Mouse (Mus musculus) hindbrain, embryonic 11.5 days (tissue): ENCODE measurements at regions not wholly inside any gene's neighbourhood (a gene's known extent, or its start where the extent isn't known, plus 50 kb on each side); places are given as distances from the start of the nearest gene placed in this dataset.

Experiments
- ATAC-seq: fragments of 200-750 bp; cut with Nextera tagmentation; 2 replicates; pipeline ENCODE4 v1.8.0; 2017; ENCODE audit warnings: mild to moderate bottlenecking, moderate TSS enrichment, moderate library complexity; ENCODE audit not compliant: low FRiP score
- DNase-seq: peaks from one replicate; pipeline ENCODE4 v3.0.0-alpha.2; 2015; ENCODE audit warnings: low spot score
- H3K27ac ChIP-seq: fragments of 300-500 bp; sonication (generic); 2 replicates; pipeline ENCODE4 v1.5.1; 2014; ENCODE audit warnings: mild to moderate bottlenecking, low read depth, low read length
- H3K27me3 ChIP-seq: fragments of 300-500 bp; sonication (generic); 2 replicates; pipeline ENCODE4 v1.6.1; 2014; ENCODE audit warnings: mild to moderate bottlenecking, low read length, moderate library complexity, mixed read lengths; ENCODE audit not compliant: control insufficient read depth, insufficient read depth
- H3K36me3 ChIP-seq: fragments of 300-500 bp; sonication (generic); 2 replicates; pipeline ENCODE4 v1.6.1; 2014; ENCODE audit warnings: mild to moderate bottlenecking, low read length, moderate library complexity, mixed read lengths; ENCODE audit not compliant: control insufficient read depth, insufficient read depth
- H3K4me1 ChIP-seq: fragments of 300-500 bp; sonication (generic); replicated peaks from 2 replicates; pipeline ENCODE4 v1.6.1; 2014; ENCODE audit warnings: low read length, mixed read lengths; ENCODE audit not compliant: control insufficient read depth, insufficient read depth
- H3K4me2 ChIP-seq: fragments of 300-500 bp; sonication (generic); replicated peaks from 2 replicates; pipeline ENCODE4 v1.6.1; 2014; ENCODE audit warnings: mild to moderate bottlenecking, low read depth, low read length
- H3K4me3 ChIP-seq: fragments of 300-500 bp; sonication (generic); 2 replicates; pipeline ENCODE4 v1.5.1; 2014; ENCODE audit warnings: low read depth, low read length
- H3K9ac ChIP-seq: fragments of 300-500 bp; sonication (generic); 2 replicates; pipeline ENCODE4 v1.6.1; 2014; ENCODE audit warnings: low read depth, low read length
- H3K9me3 ChIP-seq: fragments of 300-500 bp; sonication (generic); 2 replicates; pipeline ENCODE4 v1.6.1; 2016; ENCODE audit warnings: low read length; ENCODE audit not compliant: control insufficient read depth
- WGBS: fragments of 180-500 bp; shearing (Covaris S2); extraction: QIAGEN DNeasy Blood & Tissue Kit; methylation state at CpG from one replicate; pipeline ENCODE4 v1.1.7; 2014; 5-methylcytosine and 5-hydroxymethylcytosine counted together

GRCm38 (mm10) chr12:5996672-5997071 lies 621.2 kb upstream of the Klhl29 start:
- no peak overlapping the region for H3K4me3 ChIP-seq
- no peaks in the 10 kb centered on the region for H3K36me3 ChIP-seq
- no peaks in the 10 kb centered on the region for H3K27me3 ChIP-seq
- no peak overlapping the region for H3K27ac ChIP-seq
- ATAC-seq (no peak), DNase-seq (no peak)
- no peak overlapping the region for H3K4me2 ChIP-seq
- no peak overlapping the region for H3K9ac ChIP-seq
- WGBS = 65% methylated on average over 6 of the region's 6 CpGs
- no peaks in the 10 kb centered on the region for H3K4me1 ChIP-seq
- no peaks in the 10 kb centered on the region for H3K9me3 ChIP-seq

- no peak for DNase-seq
- H3K36me3 ChIP-seq = no peaks in the 10 kb centered on the region
- H3K27ac ChIP-seq = no peak overlapping the region
- ATAC-seq = no peak
- no peak overlapping the region for H3K4me3 ChIP-seq
- H3K4me1 ChIP-seq = no peaks in the 10 kb centered on the region
- no peak overlapping the region for H3K4me2 ChIP-seq
- H3K9ac ChIP-seq = no peak overlapping the region
- 68% methylated on average over 13 of the region's 13 CpGs for WGBS
- H3K9me3 ChIP-seq = no peaks in the 10 kb centered on the region
- H3K27me3 ChIP-seq = no peaks in the 10 kb centered on the region
These were observed 608.6 kb upstream of the Klhl29 start for GRCm38 (mm10) chr12:5983937-5984610.

- Histone ChIP-seq H3K4me1 (no peaks in the 10 kb centered on the region), H3K4me2 (no peak overlapping the region), H3K36me3 (no peaks in the 10 kb centered on the region), H3K27me3 (no peaks in the 10 kb centered on the region), H3K27ac (no peak overlapping the region), H3K9ac (no peak overlapping the region), H3K4me3 (no peak overlapping the region), H3K9me3 (no peaks in the 10 kb centered on the region)
- DNase-seq = no peak
- ATAC-seq = no peak
- 71% methylated on average over 1 of the region's 1 CpGs for WGBS
These were observed 606.6 kb upstream of the Klhl29 start for GRCm38 (mm10) chr12:5982096-5982495.

GRCm38 (mm10) chr12:5975926-5976325 lies 600.4 kb upstream of the Klhl29 start:
- Histone ChIP-seq H3K27me3 (no peaks in the 10 kb centered on the region), H3K4me2 (no peak overlapping the region), H3K9ac (no peak overlapping the region), H3K4me3 (no peak overlapping the region), H3K9me3 (no peaks in the 10 kb centered on the region), H3K27ac (no peak overlapping the region), H3K36me3 (no peaks in the 10 kb centered on the region), H3K4me1 (no peaks in the 10 kb centered on the region)
- no peak for ATAC-seq
- 90% methylated on average over 4 of the region's 4 CpGs for WGBS
- DNase-seq = no peak

- Histone ChIP-seq H3K9me3 (no peaks in the 10 kb centered on the region), H3K36me3 (no peaks in the 10 kb centered on the region), H3K4me2 (no peak overlapping the region), H3K9ac (no peak overlapping the region), H3K4me1 (no peaks in the 10 kb centered on the region), H3K4me3 (no peak overlapping the region), H3K27me3 (no peaks in the 10 kb centered on the region), H3K27ac (no peak overlapping the region)
- WGBS = 87% methylated on average over 4 of the region's 4 CpGs
- no peak for DNase-seq
- ATAC-seq = no peak
These were observed 594.1 kb upstream of the Klhl29 start for GRCm38 (mm10) chr12:5969556-5969955.

GRCm38 (mm10) chr12:5956141-5956540 lies 580.7 kb upstream of the Klhl29 start:
- H3K36me3 ChIP-seq = no peaks in the 10 kb centered on the region
- H3K27me3 ChIP-seq = no peaks in the 10 kb centered on the region
- no peak overlapping the region for H3K4me3 ChIP-seq
- H3K4me2 ChIP-seq = no peak overlapping the region
- H3K4me1 ChIP-seq = no peaks in the 10 kb centered on the region
- H3K27ac ChIP-seq = no peak overlapping the region
- H3K9me3 ChIP-seq = no peaks in the 10 kb centered on the region
- DNase-seq (no peak), ATAC-seq (no peak)
- H3K9ac ChIP-seq = no peak overlapping the region
- WGBS = 73% methylated on average over 2 of the region's 2 CpGs

GRCm38 (mm10) chr12:5955564-5955963 lies 580.1 kb upstream of the Klhl29 start:
- DNase-seq = no peak
- 52% methylated on average over 5 of the region's 5 CpGs for WGBS
- ATAC-seq = no peak

GRCm38 (mm10) chr12:5943346-5943925 lies 568.0 kb upstream of the Klhl29 start:
- Histone ChIP-seq H3K9ac (no peak overlapping the region), H3K27ac (no peak overlapping the region), H3K27me3 (no peaks in the 10 kb centered on the region), H3K4me1 (no peaks in the 10 kb centered on the region), H3K36me3 (no peaks in the 10 kb centered on the region), H3K4me3 (no peak overlapping the region), H3K9me3 (no peaks in the 10 kb centered on the region), H3K4me2 (no peak overlapping the region)
- DNase-seq = no peak
- no peak for ATAC-seq
- WGBS = 94% methylated on average over 11 of the region's 11 CpGs

More at GRCm38 (mm10) chr12:5955564-5955963, 580.1 kb upstream of the Klhl29 start:
- Histone ChIP-seq H3K36me3 (no peaks in the 10 kb centered on the region), H3K4me1 (no peaks in the 10 kb centered on the region), H3K9ac (no peak overlapping the region), H3K27me3 (no peaks in the 10 kb centered on the region), H3K4me3 (no peak overlapping the region), H3K9me3 (no peaks in the 10 kb centered on the region), H3K27ac (no peak overlapping the region), H3K4me2 (no peak overlapping the region)

GRCm38 (mm10) chr12:5921262-5921661 lies 545.8 kb upstream of the Klhl29 start:
- no peaks in the 10 kb centered on the region for H3K4me1 ChIP-seq
- DNase-seq (no peak), ATAC-seq (no peak)
- WGBS = 100% methylated on average over 1 of the region's 1 CpGs
- no peaks in the 10 kb centered on the region for H3K9me3 ChIP-seq
- H3K9ac ChIP-seq = no peak overlapping the region
- no peaks in the 10 kb centered on the region for H3K36me3 ChIP-seq
- no peak overlapping the region for H3K4me3 ChIP-seq
- no peak overlapping the region for H3K4me2 ChIP-seq
- H3K27ac ChIP-seq = no peak overlapping the region
- H3K27me3 ChIP-seq = no peaks in the 10 kb centered on the region
